Mouse (Mus musculus) neural tube, embryonic 14.5 days (tissue): ENCODE results near the gene Usp35. TPM values are rescaled to one million over a fixed set of nuclear protein-coding genes. Genes with fewer than 3 reads are reported as not detected.

Experiments used
- ATAC-seq: fragments of 200-750 bp; cut with Nextera tagmentation; 2 replicates; pipeline ENCODE4 v1.8.0; 2017; ENCODE audit warnings: low read depth, mild to moderate bottlenecking, moderate TSS enrichment, moderate library complexity
- H3K27ac ChIP-seq: fragments of 300-500 bp; sonication (generic); 2 replicates; pipeline ENCODE4 v1.5.1; 2014; ENCODE audit warnings: low read depth, mild to moderate bottlenecking, control low read depth, low read length, moderate library complexity, mixed read lengths
- H3K27me3 ChIP-seq: fragments of 300-500 bp; sonication (generic); 2 replicates; pipeline ENCODE4 v1.6.1; 2014; ENCODE audit warnings: low read length; ENCODE audit not compliant: control insufficient read depth, insufficient read depth
- H3K36me3 ChIP-seq: fragments of 300-500 bp; sonication (generic); 2 replicates; pipeline ENCODE4 v1.6.1; 2014; ENCODE audit warnings: low read length, mixed read lengths; ENCODE audit not compliant: control insufficient read depth, insufficient read depth
- H3K4me1 ChIP-seq: fragments of 300-500 bp; sonication (generic); 2 replicates; pipeline ENCODE4 v1.6.1; 2014; ENCODE audit warnings: low read length; ENCODE audit not compliant: control insufficient read depth, insufficient read depth
- H3K4me2 ChIP-seq: fragments of 300-500 bp; sonication (generic); 2 replicates; pipeline ENCODE4 v1.6.1; 2014; ENCODE audit warnings: mild to moderate bottlenecking, low read depth, low read length, control low read depth
- H3K4me3 ChIP-seq: fragments of 300-500 bp; sonication (generic); 2 replicates; pipeline ENCODE4 v1.5.1; 2014; ENCODE audit warnings: low read depth, low read length, control low read depth, mixed read lengths
- H3K9ac ChIP-seq: fragments of 300-500 bp; sonication (generic); replicated peaks from 2 replicates; pipeline ENCODE4 v1.6.1; 2014; ENCODE audit warnings: low read depth, mild to moderate bottlenecking, control low read depth, low read length, mixed read lengths
- H3K9me3 ChIP-seq: fragments of 300-500 bp; sonication (generic); 2 replicates; pipeline ENCODE4 v1.6.1; 2016; ENCODE audit warnings: low read length; ENCODE audit not compliant: control insufficient read depth
- WGBS: fragments of 180-500 bp; shearing (Covaris S2); extraction: QIAGEN DNeasy Blood & Tissue Kit; methylation state at CpG from one replicate; pipeline ENCODE4 v1.1.7; 2014; 5-methylcytosine and 5-hydroxymethylcytosine counted together
- polyA plus RNA-seq: library from polyadenylated mRNA; unstranded; fragments of >200 nt; fragmentation: Nextera tagmentation; extraction: Ambion mirVana; gene quantifications from 2 replicates; pipeline ENCODE4 v1.2.1, GENCODE M21; 2014

Gene Usp35
- polyA plus RNA-seq, 1 experiment from 2014 or later, result 4.6 TPM

GRCm38 (mm10) chr7:97312856-97313255, 19.0 kb downstream of the Usp35 start:
- Histone ChIP-seq H3K36me3 (peaks cover 29% of the 10 kb centered on the region), H3K27me3 (no peaks in the 10 kb centered on the region), H3K4me3 (no peak overlapping the region), H3K9ac (no peak overlapping the region), H3K4me2 (no peak overlapping the region), H3K9me3 (no peaks in the 10 kb centered on the region), H3K27ac (no peak overlapping the region), H3K4me1 (no peaks in the 10 kb centered on the region)
- no peak for ATAC-seq
- WGBS, result 90% methylated on average over 6 of the region's 6 CpGs

GRCm38 (mm10) chr7:97312196-97312595, 19.6 kb downstream of the Usp35 start:
- Histone ChIP-seq H3K27ac (no peak overlapping the region), H3K9ac (no peak overlapping the region), H3K4me2 (no peak overlapping the region), H3K4me3 (no peak overlapping the region), H3K27me3 (no peaks in the 10 kb centered on the region), H3K9me3 (no peaks in the 10 kb centered on the region), H3K36me3 (peaks cover 29% of the 10 kb centered on the region), H3K4me1 (no peaks in the 10 kb centered on the region)
- no peak for ATAC-seq
- WGBS, result 93% methylated on average over 17 of the region's 17 CpGs

GRCm38 (mm10) chr7:97311620-97312019, 20.2 kb downstream of the Usp35 start:
- Histone ChIP-seq H3K4me2 (no peak overlapping the region), H3K4me1 (no peaks in the 10 kb centered on the region), H3K4me3 (no peak overlapping the region), H3K36me3 (peaks cover 29% of the 10 kb centered on the region), H3K9me3 (no peaks in the 10 kb centered on the region), H3K27me3 (no peaks in the 10 kb centered on the region), H3K27ac (no peak overlapping the region), H3K9ac (no peak overlapping the region)
- ATAC-seq, result no peak
- 96% methylated on average over 14 of the region's 14 CpGs for WGBS

- no peak overlapping the region for H3K27ac ChIP-seq
- 84% methylated on average over 3 of the region's 3 CpGs for WGBS
- no peaks in the 10 kb centered on the region for H3K4me1 ChIP-seq
- no peaks in the 10 kb centered on the region for H3K9me3 ChIP-seq
- no peak overlapping the region for H3K9ac ChIP-seq
- no peak overlapping the region for H3K4me3 ChIP-seq
- peaks cover 35% of the 10 kb centered on the region for H3K36me3 ChIP-seq
- ATAC-seq, result no peak
- no peak overlapping the region for H3K4me2 ChIP-seq
- H3K27me3 ChIP-seq, result no peaks in the 10 kb centered on the region
These were observed 21.5 kb downstream of the Usp35 start for GRCm38 (mm10) chr7:97310341-97310635.

- no peak overlapping the region for H3K27ac ChIP-seq
- no peak overlapping the region for H3K4me3 ChIP-seq
- H3K4me2 ChIP-seq, result no peak overlapping the region
- peaks cover 35% of the 10 kb centered on the region for H3K36me3 ChIP-seq
- ATAC-seq, result no peak
- WGBS, result 90% methylated on average over 4 of the region's 4 CpGs
- no peaks in the 10 kb centered on the region for H3K9me3 ChIP-seq
- no peaks in the 10 kb centered on the region for H3K27me3 ChIP-seq
- no peaks in the 10 kb centered on the region for H3K4me1 ChIP-seq
- H3K9ac ChIP-seq, result no peak overlapping the region
These were observed 22.1 kb downstream of the Usp35 start for GRCm38 (mm10) chr7:97309461-97310340.

GRCm38 (mm10) chr7:97307546-97307945, 24.3 kb downstream of the Usp35 start:
- no peaks in the 10 kb centered on the region for H3K4me1 ChIP-seq
- no peaks in the 10 kb centered on the region for H3K9me3 ChIP-seq
- H3K36me3 ChIP-seq, result peaks cover 36% of the 10 kb centered on the region
- WGBS, result 83% methylated on average over 1 of the region's 1 CpGs
- no peak overlapping the region for H3K4me3 ChIP-seq
- no peak overlapping the region for H3K27ac ChIP-seq
- no peak for ATAC-seq
- no peak overlapping the region for H3K4me2 ChIP-seq
- H3K9ac ChIP-seq, result no peak overlapping the region
- no peaks in the 10 kb centered on the region for H3K27me3 ChIP-seq

GRCm38 (mm10) chr7:97306813-97307212, 25.0 kb downstream of the Usp35 start:
- H3K36me3 ChIP-seq, result peaks cover 36% of the 10 kb centered on the region
- H3K9ac ChIP-seq, result no peak overlapping the region
- ATAC-seq, result no peak
- H3K4me3 ChIP-seq, result no peak overlapping the region
- H3K4me1 ChIP-seq, result no peaks in the 10 kb centered on the region
- no peak overlapping the region for H3K4me2 ChIP-seq
- H3K27me3 ChIP-seq, result no peaks in the 10 kb centered on the region
- H3K27ac ChIP-seq, result no peak overlapping the region
- 95% methylated on average over 2 of the region's 2 CpGs for WGBS
- H3K9me3 ChIP-seq, result no peaks in the 10 kb centered on the region

- WGBS, result 89% methylated on average over 4 of the region's 4 CpGs
- no peaks in the 10 kb centered on the region for H3K27me3 ChIP-seq
- no peak overlapping the region for H3K4me3 ChIP-seq
- H3K9me3 ChIP-seq, result no peaks in the 10 kb centered on the region
- no peak overlapping the region for H3K27ac ChIP-seq
- no peak overlapping the region for H3K4me2 ChIP-seq
- peaks cover 28% of the 10 kb centered on the region for H3K36me3 ChIP-seq
- no peak for ATAC-seq
- H3K9ac ChIP-seq, result no peak overlapping the region
- no peaks in the 10 kb centered on the region for H3K4me1 ChIP-seq
These were observed 26.6 kb downstream of the Usp35 start for GRCm38 (mm10) chr7:97305206-97305605.

- Histone ChIP-seq H3K9me3 (no peaks in the 10 kb centered on the region), H3K27me3 (no peaks in the 10 kb centered on the region), H3K36me3 (peaks cover 27% of the 10 kb centered on the region), H3K4me3 (no peak overlapping the region), H3K4me2 (no peak overlapping the region), H3K4me1 (no peaks in the 10 kb centered on the region), H3K9ac (no peak overlapping the region), H3K27ac (no peak overlapping the region)
- ATAC-seq, result no peak
These were observed 27.3 kb downstream of the Usp35 start for GRCm38 (mm10) chr7:97304471-97304870.
